Mouse (Mus musculus): ENCODE measurements around the gene Rab23.

Gene Rab23

GRCm38 (mm10) chr1:33768091-33768787, 48.6 kb downstream of the Rab23 start:
- DNase-seq (ENCODE audit: low spot score) = no peak

- no peak for DNase-seq (ENCODE audit: low spot score)
Measured at GRCm38 (mm10) chr1:33768827-33769226, 49.1 kb downstream of the Rab23 start.

GRCm38 (mm10) chr1:33771621-33772020, 51.9 kb downstream of the Rab23 start:
- DNase-seq (ENCODE audit: low spot score) = no peak

GRCm38 (mm10) chr1:33772106-33772505, 52.4 kb downstream of the Rab23 start:
- DNase-seq (ENCODE audit: low spot score) = no peak

- no peak for DNase-seq (ENCODE audit: low spot score)
Measured at GRCm38 (mm10) chr1:33776175-33776611, 56.5 kb downstream of the Rab23 start.

GRCm38 (mm10) chr1:33784561-33784960, 64.9 kb downstream of the Rab23 start:
- no peak for DNase-seq (ENCODE audit: low spot score)

- DNase-seq (ENCODE audit: low spot score) = no peak
Measured at GRCm38 (mm10) chr1:33788072-33788471, 68.4 kb downstream of the Rab23 start.

- no peak for DNase-seq (ENCODE audit: low spot score)
Measured at GRCm38 (mm10) chr1:33788493-33788892, 68.8 kb downstream of the Rab23 start.

Measured in ovary, postnatal 10 days (tissue).